Mouse (Mus musculus): ENCODE measurements at regions not wholly inside any gene's neighbourhood (a gene's known extent, or its start where the extent isn't known, plus 50 kb on each side); places are given as distances from the start of the nearest gene placed in this dataset.

GRCm38 (mm10) chr9:116338093-116338728 is 163.1 kb upstream of the Tgfbr2 start:
- TF ChIP-seq CTCF (IDR thresholded peaks at IDR 0.05; ENCODE audit: insufficient read depth, low read length), result no peak
- TF ChIP-seq POLR2A (IDR thresholded peaks at IDR 0.05; ENCODE audit: borderline replicate concordance, extremely low read depth, low read depth, low read length), result no peak

Data from lung, adult 2 months (tissue).